Mouse (Mus musculus) liver, embryonic 16.5 days (tissue): ENCODE data around the gene Crybg2. TPM values are rescaled to one million over a fixed set of nuclear protein-coding genes. Genes with fewer than 3 reads are reported as not detected.

Experiments used
- ATAC-seq: fragments of 200-750 bp; cut with Nextera tagmentation; 2 replicates; pipeline ENCODE4 v1.8.0; 2017; ENCODE audit warnings: low read depth, mild to moderate bottlenecking, moderate number of reproducible peaks, moderate library complexity
- H3K27ac ChIP-seq: fragments of 300-500 bp; sonication (generic); 2 replicates; pipeline ENCODE4 v1.5.1; 2014; ENCODE audit warnings: mild to moderate bottlenecking, low read length
- H3K27me3 ChIP-seq: fragments of 300-500 bp; sonication (generic); 2 replicates; pipeline ENCODE4 v1.6.1; 2014; ENCODE audit warnings: low read depth, low read length, mixed read lengths; ENCODE audit not compliant: control insufficient read depth, insufficient read depth
- H3K36me3 ChIP-seq: fragments of 300-500 bp; sonication (generic); 2 replicates; pipeline ENCODE4 v1.6.1; 2014; ENCODE audit warnings: mild to moderate bottlenecking; ENCODE audit not compliant: control insufficient read depth, insufficient read depth
- H3K4me1 ChIP-seq: fragments of 300-500 bp; sonication (generic); 2 replicates; pipeline ENCODE4 v1.6.1; 2014; ENCODE audit warnings: low read depth, low read length, mixed read lengths; ENCODE audit not compliant: control insufficient read depth
- H3K4me2 ChIP-seq: fragments of 300-500 bp; sonication (generic); 2 replicates; pipeline ENCODE4 v1.6.1; 2014; ENCODE audit warnings: low read depth, low read length, mixed read lengths
- H3K4me3 ChIP-seq: fragments of 300-500 bp; sonication (generic); 2 replicates; pipeline ENCODE4 v1.5.1; 2014; ENCODE audit warnings: low read depth, mild to moderate bottlenecking, low read length
- H3K9ac ChIP-seq: fragments of 300-500 bp; sonication (generic); 2 replicates; pipeline ENCODE4 v1.6.1; 2014; ENCODE audit warnings: low read depth, low read length
- H3K9me3 ChIP-seq: fragments of 300-500 bp; sonication (generic); replicated peaks from 2 replicates; pipeline ENCODE4 v1.6.1; 2016; ENCODE audit warnings: low read length; ENCODE audit not compliant: control insufficient read depth
- WGBS: fragments of 180-500 bp; shearing (Covaris S2); extraction: QIAGEN DNeasy Blood & Tissue Kit; methylation state at CpG from one replicate; pipeline ENCODE4 v1.1.7; 2014; ENCODE audit not compliant: insufficient replicate concordance; 5-methylcytosine and 5-hydroxymethylcytosine counted together
- polyA plus RNA-seq: library from polyadenylated mRNA; unstranded; fragments of >200 nt; fragmentation: Nextera tagmentation; extraction: Ambion mirVana; gene quantifications from 2 replicates; pipeline ENCODE4 v1.2.1, GENCODE M21; 2015

Gene Crybg2
- polyA plus RNA-seq, 1 experiment from 2014 or later = 0.68 TPM

DNA sequence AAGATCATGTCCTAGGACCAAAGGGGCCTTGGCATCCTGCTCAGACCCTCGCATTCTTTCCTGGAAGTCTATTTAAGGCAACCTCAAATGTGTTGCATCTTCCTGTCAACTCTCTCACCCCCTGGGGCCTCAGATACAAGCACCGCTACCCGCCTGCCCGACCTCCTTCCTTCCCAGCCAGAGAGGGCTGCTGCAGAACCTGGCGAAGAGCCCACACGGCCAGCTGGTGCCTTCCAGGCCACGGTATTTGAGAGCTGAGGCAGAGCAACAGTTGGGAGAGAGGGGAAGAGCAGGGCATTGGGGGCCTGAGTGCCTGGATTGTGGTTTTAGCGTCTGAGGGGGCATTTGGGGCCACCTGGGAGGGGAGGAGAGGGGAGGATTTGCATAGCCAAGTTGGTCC lies 8.1 kb upstream of the Crybg2 start:
- ATAC-seq = no peak
- H3K9me3 ChIP-seq = no peaks in the 10 kb centered on the region
- no peaks in the 10 kb centered on the region for H3K4me1 ChIP-seq
- WGBS = 18% methylated on average over 8 of the region's 8 CpGs
- no peak overlapping the region for H3K4me3 ChIP-seq
- no peak overlapping the region for H3K4me2 ChIP-seq
- no peaks in the 10 kb centered on the region for H3K36me3 ChIP-seq
- H3K27me3 ChIP-seq = no peaks in the 10 kb centered on the region
- no peak overlapping the region for H3K9ac ChIP-seq
- no peak overlapping the region for H3K27ac ChIP-seq

- ATAC-seq = no peak
- Histone ChIP-seq H3K27ac (no peak within 1 kb of the TSS), H3K4me1 (no peaks in the 10 kb centered on the region; the same call in 1 of the 2 replicates), H3K9ac (no peak within 1 kb of the TSS), H3K4me2 (no peak within 1 kb of the TSS), H3K36me3 (no peaks in the 10 kb centered on the region), H3K4me3 (no peak within 1 kb of the TSS), H3K9me3 (no peaks in the 10 kb centered on the region), H3K27me3 (no peaks in the 10 kb centered on the region)
- 56% methylated on average over 3 of the region's 3 CpGs for WGBS
These were observed 7.1 kb upstream of the Crybg2 start, which contains the start of gene Zfp683 for GRCm38 (mm10) chr4:134053538-134053937. Gene Zfp683 (plus strand): TSS chr4:134053838.

DNA sequence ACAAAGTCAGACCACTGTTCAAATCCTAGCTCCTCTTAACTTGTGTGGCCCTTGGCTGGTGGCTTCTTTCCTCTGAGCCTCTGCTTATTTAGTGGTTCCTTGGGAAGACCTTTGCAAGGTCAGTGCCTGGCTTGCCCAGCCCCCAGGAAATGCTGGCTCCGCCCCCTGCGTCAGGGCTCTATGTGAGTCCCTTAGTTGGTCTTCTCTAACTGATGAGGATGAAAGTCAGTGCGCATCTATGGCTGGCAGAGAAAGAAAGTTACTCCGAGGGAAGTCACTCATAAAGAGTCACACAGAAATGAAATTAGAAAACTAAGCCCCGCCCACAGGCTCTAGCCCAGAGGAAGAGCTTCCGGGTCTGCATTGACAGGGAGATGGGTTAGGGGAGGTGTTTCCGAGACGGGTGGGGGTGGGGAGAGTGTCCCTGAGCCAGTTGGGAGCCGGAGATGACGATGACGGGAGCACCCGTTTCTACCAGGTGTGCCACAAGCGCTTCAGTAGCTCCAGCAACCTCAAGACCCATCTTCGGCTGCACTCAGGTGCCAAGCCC lies 2.4 kb upstream of the Crybg2 start:
- peak overlapping the region; percentile 36 for H3K4me2 ChIP-seq
- WGBS = 22% methylated on average over 14 of the region's 14 CpGs
- H3K36me3 ChIP-seq = no peaks in the 10 kb centered on the region
- ATAC-seq = no peak
- peaks cover 9% of the 10 kb centered on the region for H3K4me1 ChIP-seq
- H3K4me3 ChIP-seq = peak overlapping the region; percentile 21; the same call in 1 of the 2 replicates
- no peak overlapping the region for H3K27ac ChIP-seq
- no peak overlapping the region for H3K9ac ChIP-seq
- no peaks in the 10 kb centered on the region for H3K9me3 ChIP-seq
- no peaks in the 10 kb centered on the region for H3K27me3 ChIP-seq

- H3K27ac ChIP-seq = no peak overlapping the region
- ATAC-seq = no peak
- no peaks in the 10 kb centered on the region for H3K27me3 ChIP-seq
- no peaks in the 10 kb centered on the region for H3K36me3 ChIP-seq
- H3K4me2 ChIP-seq = no peak overlapping the region
- no peak overlapping the region for H3K9ac ChIP-seq
- H3K9me3 ChIP-seq = no peaks in the 10 kb centered on the region
- no peak overlapping the region for H3K4me3 ChIP-seq
- 53% methylated on average over 6 of the region's 6 CpGs for WGBS
- H3K4me1 ChIP-seq = peaks cover 9% of the 10 kb centered on the region
These were observed 1.7 kb upstream of the Crybg2 start for GRCm38 (mm10) chr4:134058908-134059307.

GRCm38 (mm10) chr4:134061166-134061830 lies 683 bp downstream of the Crybg2 start:
- no peak overlapping the region for H3K9ac ChIP-seq
- H3K4me3 ChIP-seq = no peak overlapping the region
- H3K27me3 ChIP-seq = peaks cover 6% of the 10 kb centered on the region
- no peak overlapping the region for H3K27ac ChIP-seq
- no peak for ATAC-seq
- H3K9me3 ChIP-seq = no peaks in the 10 kb centered on the region
- H3K4me1 ChIP-seq = peaks cover 9% of the 10 kb centered on the region
- 61% methylated on average over 18 of the region's 18 CpGs for WGBS
- H3K36me3 ChIP-seq = no peaks in the 10 kb centered on the region
- no peak overlapping the region for H3K4me2 ChIP-seq

- H3K4me3 ChIP-seq = no peak overlapping the region
- no peak overlapping the region for H3K9ac ChIP-seq
- H3K4me1 ChIP-seq = peaks cover 9% of the 10 kb centered on the region
- H3K36me3 ChIP-seq = no peaks in the 10 kb centered on the region
- no peak overlapping the region for H3K4me2 ChIP-seq
- ATAC-seq = 0 out of 2 replicates have a peak, but pooled peaks have one; percentile 24
- no peak overlapping the region for H3K27ac ChIP-seq
- H3K27me3 ChIP-seq = peaks cover 9% of the 10 kb centered on the region
- WGBS = 43% methylated on average over 8 of the region's 8 CpGs
- H3K9me3 ChIP-seq = no peaks in the 10 kb centered on the region
These were observed 1.4 kb downstream of the Crybg2 start for GRCm38 (mm10) chr4:134061944-134062446.

GRCm38 (mm10) chr4:134062561-134062960 lies 1.9 kb downstream of the Crybg2 start:
- Histone ChIP-seq H3K9ac (no peak overlapping the region), H3K36me3 (no peaks in the 10 kb centered on the region), H3K4me3 (no peak overlapping the region), H3K9me3 (no peaks in the 10 kb centered on the region), H3K27ac (no peak overlapping the region), H3K4me2 (no peak overlapping the region), H3K27me3 (peaks cover 9% of the 10 kb centered on the region), H3K4me1 (peaks cover 9% of the 10 kb centered on the region)
- no peak for ATAC-seq
- 32% methylated on average over 8 of the region's 8 CpGs for WGBS

GRCm38 (mm10) chr4:134065431-134066004 lies 4.9 kb downstream of the Crybg2 start:
- Histone ChIP-seq H3K4me1 (peaks cover 9% of the 10 kb centered on the region), H3K9ac (no peak overlapping the region), H3K27me3 (peaks cover 9% of the 10 kb centered on the region), H3K27ac (no peak overlapping the region), H3K36me3 (no peaks in the 10 kb centered on the region), H3K4me3 (no peak overlapping the region), H3K4me2 (no peak overlapping the region), H3K9me3 (no peaks in the 10 kb centered on the region)
- no peak for ATAC-seq
- WGBS = 28% methylated on average over 23 of the region's 23 CpGs

DNA sequence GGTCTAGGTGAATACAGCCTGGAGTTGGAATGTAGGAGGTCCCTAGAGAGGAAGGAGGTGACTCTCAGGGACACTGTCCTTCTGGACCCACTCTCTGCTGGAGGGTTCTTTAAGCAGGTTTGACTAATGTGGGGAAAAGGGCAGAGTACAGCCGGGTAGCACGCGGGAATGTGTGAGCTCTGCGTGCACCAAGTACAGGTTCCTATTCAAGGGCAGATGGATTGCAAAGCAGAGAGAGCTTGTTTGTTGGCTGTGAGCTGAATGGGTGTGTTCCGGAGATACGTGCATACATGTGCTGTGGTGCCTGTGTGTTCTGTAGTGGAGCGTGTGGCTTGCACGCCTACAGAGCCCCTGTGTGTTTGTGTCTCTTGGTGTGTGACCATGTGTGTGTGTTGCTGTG lies 6.8 kb downstream of the Crybg2 start:
- H3K4me3 ChIP-seq = no peak overlapping the region
- H3K9me3 ChIP-seq = no peaks in the 10 kb centered on the region
- no peak overlapping the region for H3K9ac ChIP-seq
- H3K36me3 ChIP-seq = no peaks in the 10 kb centered on the region
- H3K4me1 ChIP-seq = peaks cover 2% of the 10 kb centered on the region
- no peak overlapping the region for H3K27ac ChIP-seq
- 75% methylated on average over 8 of the region's 8 CpGs for WGBS
- peak; percentile 75 for ATAC-seq
- H3K27me3 ChIP-seq = peaks cover 9% of the 10 kb centered on the region
- no peak overlapping the region for H3K4me2 ChIP-seq
